Mouse (Mus musculus) lung, adult 18-20 months (tissue): ENCODE measurements around the gene Tmem245.

ENCODE experiments used
- DNase-seq, 2 experiments: peaks; one replicate each; pipeline ENCODE4 v3.0.0; 2022; ENCODE audit warnings: mixed read lengths in 2 of 2

Tmem245 gene

DNA sequence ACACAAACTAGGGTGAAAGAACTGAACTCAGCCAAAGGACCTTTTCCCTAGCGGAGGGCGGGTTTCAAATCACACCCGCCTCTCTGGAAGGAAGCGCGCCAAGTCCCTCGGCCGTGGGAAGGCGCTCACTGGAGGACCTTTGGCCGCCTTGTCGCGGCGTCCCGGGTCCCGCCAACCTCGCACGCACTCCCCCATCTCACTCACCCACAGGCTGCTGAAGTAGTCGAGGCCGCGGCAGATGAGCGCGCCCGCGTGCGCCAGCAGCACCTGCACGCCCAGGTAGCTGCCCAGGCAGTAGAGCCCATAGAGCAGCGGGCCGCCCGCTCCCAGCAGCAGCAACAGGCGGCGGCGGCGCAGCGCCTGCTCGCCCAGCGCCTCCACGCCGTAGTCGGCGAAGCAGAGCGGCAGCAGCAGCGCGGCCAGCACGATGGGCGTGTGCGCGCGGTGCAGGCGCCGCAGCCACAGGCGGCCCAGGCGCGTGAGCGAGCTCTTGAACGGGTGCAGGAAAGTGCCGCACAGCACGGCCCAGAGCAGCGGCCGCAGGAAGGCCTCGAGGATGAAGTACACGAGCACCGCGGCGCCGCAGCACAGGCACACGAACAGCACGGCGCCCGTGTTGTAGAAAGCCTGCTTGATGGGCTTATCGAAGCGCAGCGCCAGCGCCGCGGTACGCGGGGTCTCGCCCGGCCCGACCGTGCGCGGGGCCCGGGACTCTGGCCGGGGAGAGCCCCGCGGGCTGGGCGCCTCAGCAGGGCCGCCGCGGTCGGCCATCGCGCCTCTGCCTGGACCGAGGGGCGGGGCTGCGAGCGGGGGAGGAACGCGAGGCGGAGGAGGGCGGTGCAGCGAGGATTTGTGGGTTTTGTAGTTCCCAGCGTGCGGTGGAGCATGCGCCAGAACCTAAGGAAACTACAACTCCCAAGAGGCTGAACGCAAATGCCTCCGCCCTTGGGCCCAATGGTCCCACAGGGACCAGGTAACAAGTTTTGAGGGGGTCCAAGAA, at the start of gene Tmem245:
Gene Tmem245 (minus strand): TSS at position 797 of the 1,000 bp plus-strand sequence.
- DNase-seq, result peak; percentile 96 to 97

DNA sequence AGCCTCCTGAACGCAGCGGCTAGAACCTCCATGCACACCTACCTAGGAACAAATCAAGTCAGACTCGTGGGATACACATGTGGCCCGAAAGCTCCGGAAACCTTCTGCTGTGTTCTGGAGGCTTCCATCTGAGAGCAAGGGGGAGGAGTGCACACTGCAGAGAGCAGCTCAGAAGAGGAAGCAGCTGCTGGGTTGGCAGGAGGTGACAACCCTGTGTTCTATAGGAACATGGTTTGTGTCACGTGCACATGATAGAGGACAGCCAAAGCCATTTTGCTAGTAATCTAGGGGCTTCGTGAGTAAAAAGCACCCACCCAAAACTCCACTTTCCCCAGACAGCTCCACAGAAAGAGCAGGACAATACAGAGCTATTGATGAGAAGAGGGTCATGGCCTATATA, 46.1 kb upstream of the Tmem245 start:
- no peak for DNase-seq

DNA sequence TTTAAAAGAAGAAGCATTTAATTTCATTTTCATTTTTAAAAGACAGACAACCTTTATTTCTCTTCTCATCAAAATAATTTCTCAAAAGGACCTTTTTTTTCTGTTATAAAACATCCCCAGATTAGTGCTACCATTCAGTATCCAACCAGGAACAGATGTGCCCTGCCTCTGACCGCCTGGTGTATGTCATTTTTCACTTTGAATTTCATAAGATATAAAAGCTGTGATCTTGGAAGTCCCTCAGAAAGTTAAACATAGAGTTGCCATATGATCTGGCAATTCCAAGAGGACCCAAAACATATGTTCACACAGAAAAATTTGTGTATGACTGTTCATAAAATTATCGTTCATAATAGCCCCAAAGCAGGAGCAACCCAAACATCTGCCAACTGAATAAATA, 44.7 kb upstream of the Tmem245 start:
- DNase-seq, result no peak

DNA sequence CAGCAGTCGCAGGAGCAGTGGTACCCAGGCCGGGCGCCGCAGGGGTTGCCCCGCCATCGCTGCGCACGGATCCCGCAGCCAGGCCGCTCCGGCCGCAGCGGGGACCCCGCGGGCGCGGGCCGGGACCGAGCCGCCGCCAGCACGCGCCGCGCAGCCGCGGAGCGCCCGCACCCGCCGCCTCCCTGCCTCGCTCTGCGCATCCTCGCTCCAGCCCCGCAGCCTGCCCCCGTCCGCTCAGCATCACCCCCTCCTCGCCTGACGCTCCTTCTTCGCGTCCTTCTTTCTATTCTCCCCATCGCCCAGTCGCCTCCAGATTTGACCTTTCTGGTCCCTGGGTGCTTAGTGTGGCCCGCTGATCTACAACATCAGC, 43.0 kb upstream of the Tmem245 start, which contains the start of gene Frrs1l:
Gene Frrs1l (minus strand): TSS at position 177 of the 370 bp plus-strand sequence.
- no peak for DNase-seq

DNA sequence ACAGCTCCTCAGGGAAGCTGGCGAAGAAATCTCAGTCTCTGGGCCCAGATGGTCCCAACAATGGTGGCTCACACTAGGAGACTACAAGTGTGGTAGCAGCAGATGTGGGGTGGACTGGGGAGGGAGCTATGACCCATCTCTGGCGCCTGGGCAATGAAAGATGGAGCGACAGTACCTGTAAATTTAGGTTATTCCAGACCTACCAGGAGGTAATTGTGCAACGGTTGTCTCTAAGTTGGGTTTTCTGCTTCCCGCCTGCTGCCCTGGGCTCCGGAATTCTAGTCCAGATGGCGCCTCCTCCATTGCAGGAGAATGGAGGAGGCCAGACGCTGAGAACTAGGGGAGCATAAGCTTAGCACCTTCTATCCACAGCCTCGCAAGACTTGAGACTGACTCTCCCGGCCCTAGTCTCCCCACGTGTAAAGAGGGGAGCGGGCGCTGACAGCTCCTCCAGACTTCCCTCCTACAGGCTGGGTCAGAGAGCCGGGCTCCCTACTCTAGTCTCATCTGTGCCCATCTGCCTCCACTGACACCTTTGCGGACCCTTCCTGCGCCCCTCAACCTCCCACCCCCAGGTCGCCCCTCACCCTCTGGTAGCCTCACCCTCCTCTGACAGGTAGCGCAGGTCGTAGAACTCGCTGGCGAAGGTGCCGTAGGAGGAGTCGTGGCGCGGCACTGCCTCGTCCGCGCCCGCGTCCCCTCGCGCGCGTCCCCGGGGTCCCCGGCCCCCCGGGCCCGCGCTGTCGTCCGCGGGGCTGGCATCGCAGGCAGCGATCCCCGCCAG, 42.4 kb upstream of the Tmem245 start:
- DNase-seq, result no peak

DNA sequence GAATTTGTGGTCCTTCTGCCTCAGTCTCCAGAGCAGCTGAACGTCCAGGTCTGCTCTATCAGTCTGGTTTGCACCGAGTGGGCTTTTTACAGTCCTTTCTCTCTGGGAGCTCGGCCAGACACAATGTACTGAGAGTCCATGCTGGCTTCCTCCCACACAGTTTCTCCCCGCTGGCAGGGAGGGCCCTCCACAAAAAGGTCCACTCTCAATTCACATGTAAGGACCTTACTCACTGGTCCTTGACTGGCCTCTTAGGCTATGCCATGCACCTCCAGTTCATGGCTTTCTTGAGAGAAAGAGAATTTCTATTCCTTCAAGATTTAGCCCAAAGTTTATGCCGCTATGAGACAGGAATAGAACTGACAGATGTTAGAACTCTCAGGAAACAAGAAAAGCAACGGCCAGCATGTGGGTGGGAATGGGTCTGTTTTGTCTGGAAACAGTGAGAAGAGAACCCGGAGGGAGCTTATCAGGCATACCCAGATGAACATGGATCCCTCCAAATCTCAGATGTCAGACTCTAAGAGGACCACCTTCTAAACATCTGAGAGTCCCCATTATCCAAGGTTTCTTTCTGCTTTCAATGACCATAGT, 18.4 kb upstream of the Tmem245 start:
- no peak for DNase-seq

DNA sequence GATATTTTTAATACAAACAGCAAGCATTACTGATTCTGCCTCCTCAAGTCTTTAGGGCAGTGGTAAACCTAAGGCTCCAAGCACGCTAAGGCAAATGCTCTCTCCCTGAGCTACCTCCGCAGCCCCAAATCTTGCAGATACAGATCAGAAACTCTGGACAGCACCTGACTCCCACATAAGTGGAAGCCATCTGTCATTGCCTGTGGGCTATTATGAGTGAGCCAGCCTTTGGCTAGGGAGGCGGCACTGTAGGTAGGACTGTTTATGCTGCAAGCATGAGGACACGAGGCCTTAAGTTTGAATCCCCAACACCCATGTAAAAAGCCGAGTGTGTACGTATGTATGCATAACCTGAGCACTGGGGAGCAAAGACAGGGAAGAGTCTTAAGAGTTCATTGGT, 16.4 kb upstream of the Tmem245 start:
- no peak for DNase-seq

DNA sequence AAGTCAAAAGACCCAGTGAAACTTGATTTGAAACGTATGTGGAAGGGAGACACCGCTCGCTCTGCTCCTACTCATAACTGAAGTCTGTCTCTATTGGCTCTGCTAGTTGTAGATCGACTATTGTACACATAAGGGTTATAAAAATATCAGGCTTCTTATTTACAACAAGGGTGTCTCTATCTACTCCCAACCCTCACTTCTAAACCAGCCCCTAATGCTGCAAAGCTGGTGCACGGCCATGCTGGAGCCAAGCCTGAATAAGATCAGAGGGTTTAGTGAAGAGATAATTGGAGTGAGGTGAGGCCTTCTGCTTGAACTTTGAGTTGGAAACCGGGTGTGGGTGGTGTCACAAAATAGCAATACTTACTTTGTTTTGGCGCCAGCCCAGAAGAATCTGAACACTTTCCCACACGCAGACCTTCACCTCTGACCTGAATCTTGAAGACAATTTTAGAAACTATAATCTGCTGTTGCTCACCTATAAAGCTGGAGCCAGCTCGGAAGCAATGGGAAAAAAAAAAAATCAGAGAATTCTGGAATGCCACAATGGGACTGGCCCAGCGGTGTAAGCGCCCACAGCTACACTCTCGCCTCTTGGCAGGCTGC, 14.2 kb upstream of the Tmem245 start:
- no peak for DNase-seq

DNA sequence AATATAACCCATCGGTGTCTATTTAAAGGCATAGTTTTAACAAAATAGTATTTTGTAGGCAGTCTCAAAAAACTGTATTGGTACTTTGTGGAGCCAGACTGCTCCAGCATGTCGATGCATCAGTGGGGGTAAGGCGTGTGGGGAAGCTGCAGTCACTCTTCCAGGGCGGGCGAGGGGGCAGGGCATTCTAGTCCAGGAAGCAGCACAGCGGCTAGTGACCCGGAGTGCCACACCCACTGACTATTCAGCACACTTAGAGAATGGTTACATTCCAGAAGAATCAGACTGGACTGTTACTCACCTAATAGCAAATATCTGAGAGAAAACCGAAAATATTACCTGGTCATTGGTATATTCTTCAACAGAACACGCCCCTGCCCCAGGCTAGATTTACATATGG, 10.3 kb upstream of the Tmem245 start:
- no peak for DNase-seq

DNA sequence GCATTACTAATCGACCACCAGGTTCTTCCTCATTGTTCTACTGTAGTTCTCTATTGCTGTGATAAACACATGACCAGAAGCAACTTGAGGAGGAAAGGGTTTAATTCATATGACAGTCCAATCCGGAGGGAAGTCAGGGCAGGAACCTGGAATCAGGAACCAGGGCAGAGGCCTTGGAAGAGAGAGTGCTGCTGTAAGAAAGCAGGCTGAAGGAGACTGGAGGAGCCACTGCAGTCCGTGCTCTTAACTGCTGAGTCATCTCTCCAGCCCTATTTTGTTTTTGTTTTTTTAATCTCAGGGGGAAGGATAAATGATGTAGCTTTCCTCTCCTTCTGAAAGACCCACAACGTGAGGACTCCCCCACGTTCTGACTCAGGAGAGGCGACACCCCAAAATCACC, 6.0 kb upstream of the Tmem245 start:
- DNase-seq, result no peak

DNA sequence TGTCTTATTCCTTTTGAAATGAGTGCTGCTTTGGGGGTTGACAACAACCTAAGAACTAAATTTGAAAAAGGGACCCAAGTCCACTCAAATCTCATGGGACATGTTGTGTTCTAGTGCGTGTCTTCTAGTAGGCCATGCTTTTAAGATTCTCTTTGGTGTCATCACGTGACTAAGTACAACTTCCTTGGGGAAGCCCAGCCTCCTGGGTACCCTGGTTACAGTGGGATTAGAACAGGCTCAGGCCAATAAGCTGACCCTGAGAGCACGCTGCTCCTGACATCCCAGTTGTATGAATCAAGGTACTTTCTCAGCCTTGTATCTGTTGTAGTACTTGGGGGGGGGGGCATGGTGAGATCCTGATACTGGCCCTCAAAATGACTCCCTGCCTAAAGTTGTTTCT, 4.5 kb upstream of the Tmem245 start:
- DNase-seq, result no peak

DNA sequence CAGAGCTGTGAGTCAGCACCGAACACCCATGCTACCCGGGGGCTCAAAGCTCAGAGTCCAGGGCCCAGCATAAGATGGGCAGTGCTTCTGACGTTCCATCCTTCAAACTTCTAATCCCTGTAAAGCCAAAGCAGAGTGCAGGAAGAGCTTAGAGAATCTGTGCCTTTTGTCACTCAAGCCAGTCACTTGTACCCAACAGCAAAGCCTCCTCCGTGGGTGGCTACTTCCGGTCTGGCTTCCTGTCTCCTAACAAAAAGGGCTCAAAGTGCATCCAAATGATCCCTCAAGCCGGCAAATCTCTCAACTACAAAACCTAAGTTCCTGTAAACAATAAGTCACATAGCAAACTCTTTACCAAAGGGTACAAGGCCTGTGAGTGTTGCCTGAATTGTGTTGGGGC, 2.3 kb upstream of the Tmem245 start:
- DNase-seq, result no peak

DNA sequence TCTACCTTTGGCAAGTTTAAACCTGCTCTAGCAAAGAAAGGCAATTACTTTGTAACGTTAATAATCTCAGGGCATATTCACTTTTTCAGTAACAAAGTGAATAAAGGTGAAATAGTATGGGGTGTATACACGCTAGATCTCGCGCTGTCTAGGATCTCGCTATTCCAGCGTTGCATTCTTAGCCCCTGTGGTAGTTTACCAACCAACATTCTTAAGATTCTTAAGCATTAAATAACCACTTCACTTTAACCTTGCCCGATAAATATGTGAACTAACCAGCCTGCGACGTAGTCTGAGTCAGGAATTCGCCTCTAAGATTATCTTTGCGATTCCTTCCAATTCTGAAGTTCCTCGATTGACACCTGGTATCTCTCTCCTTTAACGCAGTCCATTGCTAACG, 1.1 kb downstream of the Tmem245 start:
- no peak for DNase-seq

DNA sequence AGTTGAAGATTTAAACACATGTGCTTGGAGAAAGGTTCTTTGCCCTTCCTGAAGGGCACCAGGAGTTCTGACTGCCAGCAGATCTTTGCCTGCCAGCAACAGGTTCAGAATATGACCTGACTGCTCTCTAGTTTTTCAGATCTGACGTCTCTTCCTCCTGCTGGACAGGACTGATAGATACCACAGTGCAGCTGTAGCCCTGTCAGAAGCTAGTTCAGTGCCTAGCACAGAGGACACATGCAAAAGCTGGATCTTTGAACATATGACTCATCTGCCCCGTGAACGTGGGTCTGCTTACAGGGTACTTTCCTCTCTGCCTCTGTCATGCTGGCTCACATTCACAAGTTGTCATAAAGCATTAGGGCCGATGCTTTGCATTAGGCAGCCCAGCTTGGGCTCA, 3.0 kb downstream of the Tmem245 start:
- DNase-seq, result no peak

DNA sequence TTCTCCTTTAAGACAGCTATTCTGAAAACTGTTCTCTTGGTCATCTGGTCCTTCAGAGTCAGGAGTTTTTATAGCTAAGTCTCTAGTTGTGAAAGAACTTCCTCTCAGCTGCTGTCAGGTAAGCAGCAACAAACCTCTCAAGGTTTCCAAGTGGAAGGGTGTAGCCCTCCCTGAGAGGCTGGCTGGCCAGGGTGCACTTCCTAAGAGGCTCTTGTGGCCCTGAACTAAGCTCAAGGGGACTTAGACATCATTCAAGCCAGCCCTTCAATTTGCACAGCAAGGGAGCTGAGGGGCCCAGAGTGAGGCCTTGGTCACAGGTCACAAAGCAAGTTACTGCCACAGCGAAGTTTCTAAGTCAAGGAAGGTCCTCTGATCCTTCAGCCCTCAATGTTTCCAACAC, 4.0 kb downstream of the Tmem245 start:
- DNase-seq, result peak; percentile 85 to 91

DNA sequence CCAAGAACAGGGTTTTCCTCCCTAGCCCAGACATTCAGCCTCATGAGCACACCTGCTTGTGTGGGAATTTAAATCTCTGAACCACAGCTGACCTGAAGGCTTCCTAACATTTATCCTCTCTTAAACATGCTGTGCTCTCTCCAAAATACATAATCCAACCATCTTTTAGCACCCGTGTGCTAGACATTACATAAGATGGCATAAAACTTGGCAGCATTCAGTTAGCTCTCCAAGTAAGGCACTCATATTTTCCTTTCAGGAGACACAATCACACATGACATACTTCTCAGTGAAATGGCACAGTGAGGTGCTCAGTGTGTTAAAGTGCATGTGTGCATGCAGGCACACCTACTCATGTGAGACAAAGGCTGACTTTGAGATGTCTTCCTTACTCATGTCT, 4.7 kb downstream of the Tmem245 start:
- no peak for DNase-seq

DNA sequence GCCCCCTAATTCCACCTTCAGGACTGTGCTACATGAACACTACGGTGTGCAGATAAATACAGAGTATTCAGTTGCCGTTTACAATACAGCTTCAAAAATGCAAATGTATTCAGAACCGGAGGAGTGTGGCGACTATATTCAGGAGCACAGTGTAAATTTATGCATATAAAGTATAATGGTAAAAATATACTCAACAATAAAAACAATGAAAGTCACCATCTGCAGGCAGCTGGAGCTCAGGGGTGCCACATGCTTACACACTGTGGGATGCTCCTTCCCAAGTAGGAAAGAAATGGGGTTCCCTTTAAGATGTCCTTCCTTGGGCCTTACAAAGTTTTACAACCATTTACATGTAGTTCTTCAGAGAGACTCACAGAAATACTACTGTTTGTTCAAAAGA, 5.8 kb downstream of the Tmem245 start:
- DNase-seq, result no peak

DNA sequence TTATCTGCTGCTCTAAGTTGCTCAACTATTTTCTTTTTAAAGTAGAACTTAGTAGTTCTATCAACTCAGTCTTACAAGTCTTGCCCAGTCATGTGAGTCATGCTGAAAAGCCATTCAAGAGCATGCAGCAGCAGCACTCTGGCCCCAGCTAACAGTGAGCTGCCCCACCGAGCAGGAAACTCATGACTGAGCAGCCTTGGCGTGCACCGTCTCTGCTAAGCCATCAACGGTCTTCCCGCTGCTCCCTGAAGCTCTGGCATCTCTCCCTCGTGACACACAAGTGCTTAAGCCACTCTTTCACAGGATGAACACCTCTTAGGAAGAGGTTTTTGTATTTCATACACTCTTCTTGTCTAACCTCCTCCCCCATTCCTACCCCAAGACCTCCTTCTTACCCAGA, 10.1 kb downstream of the Tmem245 start:
- DNase-seq, result peak in 1 of 2 experiments; percentile 58

DNA sequence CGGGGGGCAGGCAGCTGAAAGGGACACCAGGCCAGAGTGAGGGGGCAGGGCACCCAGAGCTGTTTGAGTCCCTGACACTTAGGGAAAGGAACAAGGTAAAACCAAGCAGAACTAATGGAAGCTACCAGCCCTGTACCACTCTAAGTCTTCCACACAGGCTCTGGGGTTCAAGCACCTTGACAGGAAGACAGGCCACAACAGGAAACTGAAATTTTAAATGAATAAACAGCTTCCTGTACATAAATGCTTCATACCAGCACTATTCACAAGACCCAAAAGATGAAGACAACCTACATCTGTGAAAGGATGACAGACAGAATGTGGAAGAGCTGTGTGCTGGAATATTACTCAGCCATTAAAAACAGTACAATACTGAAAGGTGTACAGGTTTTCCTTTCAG, 11.9 kb downstream of the Tmem245 start:
- DNase-seq, result no peak

DNA sequence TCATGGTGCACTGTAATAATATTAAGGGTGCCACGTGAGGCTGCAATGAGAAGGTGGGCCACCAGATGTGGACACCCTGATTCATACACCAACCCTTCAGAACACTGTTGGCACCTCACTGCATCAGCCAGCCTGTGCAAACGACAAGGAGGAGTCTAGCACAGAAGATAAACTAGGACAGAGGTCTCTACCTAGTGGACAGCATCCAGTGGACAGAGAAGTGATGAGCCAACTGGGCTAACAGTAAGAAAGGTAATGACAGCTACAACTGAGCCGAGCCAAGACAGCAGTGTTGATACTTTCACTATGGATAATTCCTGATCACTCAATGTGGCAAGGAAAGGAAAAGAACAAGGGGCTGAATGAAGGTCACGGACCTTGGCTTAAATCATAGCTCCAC, 14.1 kb downstream of the Tmem245 start:
- DNase-seq, result no peak

DNA sequence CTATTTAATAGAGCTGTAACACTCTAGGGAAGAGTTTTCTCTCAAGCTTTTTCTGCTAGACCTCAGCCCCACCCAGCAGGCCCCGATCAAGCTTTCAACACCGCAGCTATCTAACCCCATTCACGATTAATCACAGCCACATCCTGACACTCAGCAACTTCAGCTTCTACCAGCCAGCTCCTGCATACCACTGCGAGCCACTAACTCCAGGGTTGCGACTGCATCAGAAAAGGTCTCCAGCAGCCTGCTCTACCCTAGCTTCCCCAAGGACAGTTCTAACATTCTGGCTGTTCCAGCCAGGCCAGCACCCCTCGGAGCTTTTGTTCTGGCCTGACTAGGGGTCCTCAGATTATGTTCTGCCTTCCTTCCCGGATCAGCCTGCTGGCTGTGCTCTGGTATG, 15.1 kb downstream of the Tmem245 start:
- DNase-seq, result no peak

DNA sequence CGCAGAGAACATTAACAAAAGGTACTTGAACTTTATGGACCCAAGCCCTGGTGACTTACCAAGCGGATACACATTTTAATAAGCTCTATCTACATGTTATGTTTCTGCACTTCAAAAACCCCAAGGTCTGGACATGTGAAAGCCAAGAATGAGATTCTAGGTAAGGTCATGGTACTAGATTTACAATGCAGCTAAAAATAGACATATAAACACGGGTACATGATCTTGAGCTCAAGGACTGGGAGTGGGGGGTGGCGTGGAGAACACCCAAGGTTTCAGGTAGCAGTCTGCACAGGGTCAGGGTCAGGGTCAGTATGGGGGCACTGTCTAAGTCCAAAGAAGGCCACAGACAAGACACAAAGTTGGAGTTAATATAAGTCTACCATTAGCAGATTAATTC, 16.9 kb downstream of the Tmem245 start:
- DNase-seq, result peak in 1 of 2 experiments; percentile 40

DNA sequence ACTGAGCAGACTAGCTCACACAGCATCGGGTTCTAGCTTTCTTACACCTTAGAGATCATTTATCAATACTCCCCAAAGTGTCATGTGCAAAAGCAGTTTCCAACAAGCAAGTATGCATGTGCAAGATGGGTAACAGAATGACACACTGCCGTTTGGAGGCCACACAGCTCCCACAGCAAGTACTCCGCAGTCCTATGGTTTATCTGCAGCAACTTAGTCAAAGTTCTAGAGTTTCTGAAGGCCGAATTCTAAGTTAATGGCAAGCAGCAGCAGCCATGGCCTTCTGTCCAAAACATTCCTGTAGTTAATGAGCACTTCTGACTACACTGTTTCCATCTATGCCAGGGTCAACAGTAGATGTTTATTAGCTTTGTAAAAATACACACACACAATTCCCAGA, 20.3 kb downstream of the Tmem245 start:
- DNase-seq, result no peak
